ENCODE assay signal across 31 mouse cellular contexts in genomic region chr3:105060992-105061391, GRCm38 (mm10). TPM values are rescaled to one million over a fixed set of nuclear protein-coding genes. Genes with fewer than 3 reads are reported as not detected.
DNase-seq lines count a peak whose midpoint lies in the region; ATAC-seq and TF ChIP-seq lines count a peak whose summit lies in the region.
"Had no signal": no experiment of that assay in that cellular context is flagged by ENCODE, and none has a peak within 500 bp of the region (broad histone marks: within the 10 kb centered on the region; RNA-seq: fewer than 3 reads in every experiment).

No protein-coding gene starts in this region.

- no peaks in the 10 kb centered on the region for H3K4me1 ChIP-seq in embryonic facial prominence, embryonic 12.5 days
- peaks cover 34% of the 10 kb centered on the region for H3K4me1 ChIP-seq in limb, embryonic 12.5 days (replicated peaks)

- peak overlapping the region; percentile 2; the same call in 1 of the 2 replicates for H3K27ac ChIP-seq in gastrocnemius, adult 2 months
- H3K27ac ChIP-seq in embryonic facial prominence, embryonic 12.5 days: peak overlapping the region; percentile 51; the same call in 1 of the 2 replicates
- peak overlapping the region; percentile 88 for H3K27ac ChIP-seq in limb, embryonic 12.5 days
- H3K27ac ChIP-seq: forebrain, embryonic 15.5 days; heart, embryonic 15.5 days; left cerebral cortex, adult 2 months; midbrain, embryonic 15.5 days; neural tube, embryonic 15.5 days had no signal

- WGBS in embryonic facial prominence, embryonic 12.5 days: 26% methylated on average over 6 of the region's 6 CpGs
- WGBS in limb, embryonic 12.5 days: 15% methylated on average over 6 of the region's 6 CpGs

- no peaks in the 10 kb centered on the region for H3K36me3 ChIP-seq in embryonic facial prominence, embryonic 12.5 days
- H3K36me3 ChIP-seq in limb, embryonic 12.5 days: no peaks in the 10 kb centered on the region
- H3K36me3 ChIP-seq: forebrain, embryonic 15.5 days; heart, embryonic 15.5 days; midbrain, embryonic 15.5 days; neural tube, embryonic 15.5 days had no signal

- ATAC-seq in embryonic facial prominence, embryonic 12.5 days (ENCODE audit: insufficient number of reproducible peaks, insufficient read depth, low FRiP score, low TSS enrichment): no peak
- no peak for ATAC-seq in limb, embryonic 12.5 days (ENCODE audit: insufficient number of reproducible peaks, insufficient read depth, low FRiP score, low TSS enrichment, low read depth)
- ATAC-seq in granulocyte monocyte progenitor cell, adult 5-6 weeks (replicated peaks; ENCODE audit: poor library complexity, severe bottlenecking): no peak
- ATAC-seq: forebrain, embryonic 15.5 days; inflammation-experienced regulatory T-cells, adult 6 months; liver, postnatal 0 days; midbrain, embryonic 15.5 days had no signal

- H3K9ac ChIP-seq in embryonic facial prominence, embryonic 12.5 days: no peak overlapping the region
- H3K9ac ChIP-seq in limb, embryonic 12.5 days (replicated peaks): 0 out of 2 replicates have a peak overlapping the region, but pooled peaks have one; percentile 18
- H3K9ac ChIP-seq: forebrain, embryonic 15.5 days; heart, embryonic 15.5 days; liver, postnatal 0 days; midbrain, embryonic 15.5 days; neural tube, embryonic 15.5 days had no signal

- no peak overlapping the region for H3K4me3 ChIP-seq in gastrocnemius, adult 2 months
- no peak overlapping the region for H3K4me3 ChIP-seq in embryonic facial prominence, embryonic 12.5 days
- H3K4me3 ChIP-seq in limb, embryonic 12.5 days (replicated peaks): no peak overlapping the region
- H3K4me3 ChIP-seq: forebrain, embryonic 15.5 days; heart, embryonic 15.5 days; left cerebral cortex, adult 2 months; midbrain, embryonic 15.5 days; neural tube, embryonic 15.5 days had no signal

- no peak for TF ChIP-seq CTCF in gastrocnemius, adult 2 months (IDR thresholded peaks at IDR 0.05)

- no peak for DNase-seq in gastrocnemius, adult 2 months
- no peak for DNase-seq in gastrocnemius, postnatal 25 days
- DNase-seq in embryo, embryonic 10.5 days (ENCODE audit: low spot score): peak; percentile 29
- no peak for DNase-seq in lung, postnatal 10 days
- DNase-seq: adrenal gland, postnatal 36 days; cerebellum, adult 18-20 months; cerebellum, postnatal 25 days; kidney, adult 8-10 months; kidney, postnatal 25 days; layer of hippocampus, adult 9-11 months; liver, postnatal 0 days; lung, postnatal 14 days; right cerebral cortex, postnatal 14 days had no signal

- no peaks in the 10 kb centered on the region for H3K9me3 ChIP-seq in embryonic facial prominence, embryonic 12.5 days
- no peaks in the 10 kb centered on the region for H3K9me3 ChIP-seq in limb, embryonic 12.5 days
- H3K9me3 ChIP-seq: forebrain, embryonic 15.5 days; heart, embryonic 15.5 days; midbrain, embryonic 15.5 days; neural tube, embryonic 15.5 days had no signal

- no peak overlapping the region for H3K4me2 ChIP-seq in embryonic facial prominence, embryonic 12.5 days (replicated peaks)
- H3K4me2 ChIP-seq in limb, embryonic 12.5 days: peak overlapping the region; percentile 35
- H3K4me2 ChIP-seq: forebrain, embryonic 15.5 days; heart, embryonic 15.5 days; midbrain, embryonic 15.5 days; neural tube, embryonic 15.5 days had no signal

- no peaks in the 10 kb centered on the region; the same call in 1 of the 2 replicates for H3K27me3 ChIP-seq in embryonic facial prominence, embryonic 12.5 days
- no peaks in the 10 kb centered on the region for H3K27me3 ChIP-seq in limb, embryonic 12.5 days
- H3K27me3 ChIP-seq: CH12.LX; forebrain, embryonic 15.5 days; heart, embryonic 15.5 days had no signal

- intact Hi-C loops in gastrocnemius, adult 2 months (cut with DNase I): no loop called here

RNA-seq across cellular contexts. Expression of gene 4930564D02Rik, which starts 5.7 kb away (rescaled TPM):
- not detected for total RNA-seq in gastrocnemius, adult 2 months (2021)
- not detected for total RNA-seq in gastrocnemius, postnatal 25 days (2021)
- not detected in 2 replicates for polyA plus RNA-seq in embryonic facial prominence, embryonic 12.5 days (2016; fragmentation: Nextera tagmentation; extraction: Ambion mirVana)
- polyA plus RNA-seq in limb, embryonic 12.5 days (2016; fragmentation: Nextera tagmentation; extraction: Ambion mirVana): not detected in 2 replicates
- total RNA-seq in granulocyte monocyte progenitor cell, adult 5-6 weeks (2014; fragmentation: Nextera tagmentation): not detected in 2 replicates
- not detected in 2 replicates for total RNA-seq in granulocyte monocyte progenitor cell, adult 5-6 weeks (2017)
- total RNA-seq: adrenal gland, postnatal 36 days; CH12.LX; heart, adult 18-20 months; left cerebral cortex, adult 2 months; liver, adult 2 months; megakaryocyte, adult 5-6 weeks; MEL had no signal
- polyA plus RNA-seq: forebrain, embryonic 15.5 days; heart, embryonic 15.5 days; hindbrain, embryonic 11.5 days; inflammation-experienced regulatory T-cells, adult 6 months; liver, adult 2 months; liver, postnatal 0 days; midbrain, embryonic 15.5 days; neural tube, embryonic 15.5 days; stomach, embryonic 16.5 days; thymus, postnatal 0 days; urinary bladder, adult 2 months had no signal

RNA-seq across cellular contexts. Expression of gene Cttnbp2nl, which starts 8.0 kb away (rescaled TPM):
- 1 to 10 TPM; 4.5 to 8.4 TPM for total RNA-seq in gastrocnemius, adult 2 months (2021)
- total RNA-seq in gastrocnemius, postnatal 25 days (2021): 1 to 10 TPM; 5.1 to 5.6 TPM
- 43.6 and 49.9 TPM in 2 replicates for polyA plus RNA-seq in embryonic facial prominence, embryonic 12.5 days (2016; fragmentation: Nextera tagmentation; extraction: Ambion mirVana)
- 43.6 and 46.2 TPM in 2 replicates for polyA plus RNA-seq in limb, embryonic 12.5 days (2016; fragmentation: Nextera tagmentation; extraction: Ambion mirVana)
- 1.8 TPM in 1 of 2 replicates, not detected in the other for total RNA-seq in granulocyte monocyte progenitor cell, adult 5-6 weeks (2014; fragmentation: Nextera tagmentation)
- total RNA-seq in granulocyte monocyte progenitor cell, adult 5-6 weeks (2017): 0.78 TPM in 1 of 2 replicates, not detected in the other

Comparison
In these comparisons a context has a peak if more than half of its experiments do, and no peak if none do; other contexts are left out.
1. H3K27ac ChIP-seq: peak in every context shown above with its lines; median percentile 88 in limb, embryonic 12.5 days; 51 in embryonic facial prominence, embryonic 12.5 days; 2 in gastrocnemius, adult 2 months.